Mouse (Mus musculus) hindbrain, embryonic 14.5 days (tissue): ENCODE measurements around the gene Jade3. TPM values are rescaled to one million over a fixed set of nuclear protein-coding genes. Genes with fewer than 3 reads are reported as not detected.

Experiments
- ATAC-seq: fragments of 200-750 bp; cut with Nextera tagmentation; 2 replicates; pipeline ENCODE4 v1.8.0; 2017; ENCODE audit warnings: moderate number of reproducible peaks, mild to moderate bottlenecking, moderate TSS enrichment, moderate library complexity; ENCODE audit not compliant: low FRiP score
- DNase-seq: peaks from one replicate; pipeline ENCODE4 v3.0.0-alpha.2; 2015; ENCODE audit warnings: low spot score
- H3K27ac ChIP-seq: fragments of 300-500 bp; sonication (generic); 2 replicates; pipeline ENCODE4 v1.5.1; 2014; ENCODE audit warnings: mild to moderate bottlenecking, moderate library complexity
- H3K27me3 ChIP-seq: fragments of 300-500 bp; sonication (generic); 2 replicates; pipeline ENCODE4 v1.6.1; 2014; ENCODE audit warnings: mild to moderate bottlenecking, low read length, mixed read lengths; ENCODE audit not compliant: control insufficient read depth, insufficient read depth
- H3K36me3 ChIP-seq: fragments of 300-500 bp; sonication (generic); replicated peaks from 2 replicates; pipeline ENCODE4 v1.6.1; 2014; ENCODE audit not compliant: control insufficient read depth, insufficient read depth
- H3K4me1 ChIP-seq: fragments of 300-500 bp; sonication (generic); replicated peaks from 2 replicates; pipeline ENCODE4 v1.6.1; 2014; ENCODE audit warnings: antibody characterized with exemption, low read length, mixed read lengths; ENCODE audit not compliant: control insufficient read depth, insufficient read depth
- H3K4me2 ChIP-seq: fragments of 300-500 bp; sonication (generic); replicated peaks from 2 replicates; pipeline ENCODE4 v1.6.1; 2014; ENCODE audit warnings: mild to moderate bottlenecking, moderate library complexity
- H3K4me3 ChIP-seq: fragments of 300-500 bp; sonication (generic); replicated peaks from 2 replicates; pipeline ENCODE4 v1.5.1; 2014; ENCODE audit warnings: mild to moderate bottlenecking, low read length
- H3K9ac ChIP-seq: fragments of 300-500 bp; sonication (generic); 2 replicates; pipeline ENCODE4 v1.6.1; 2014
- H3K9me3 ChIP-seq: fragments of 300-500 bp; sonication (generic); 2 replicates; pipeline ENCODE4 v1.6.1; 2016; ENCODE audit warnings: low read length; ENCODE audit not compliant: control insufficient read depth
- WGBS: fragments of 180-500 bp; shearing (Covaris S2); extraction: QIAGEN DNeasy Blood & Tissue Kit; methylation state at CpG from one replicate; pipeline ENCODE4 v1.1.7; 2014; 5-methylcytosine and 5-hydroxymethylcytosine counted together
- polyA plus RNA-seq: library from polyadenylated mRNA; unstranded; fragments of >200 nt; fragmentation: Nextera tagmentation; extraction: Ambion mirVana; gene quantifications from 2 replicates; pipeline ENCODE4 v1.2.1, GENCODE M21; 2014

Gene Jade3
- polyA plus RNA-seq, 1 experiment from 2014 or later, result 4.8 TPM

- no peak for ATAC-seq
- no peaks in the 10 kb centered on the region for H3K4me1 ChIP-seq
- DNase-seq, result no peak
- no peak overlapping the region for H3K4me3 ChIP-seq
- H3K4me2 ChIP-seq, result no peak overlapping the region
- no peak overlapping the region for H3K9ac ChIP-seq
- no peaks in the 10 kb centered on the region for H3K27me3 ChIP-seq
- H3K27ac ChIP-seq, result no peak overlapping the region
- H3K36me3 ChIP-seq, result no peaks in the 10 kb centered on the region
- 83% methylated on average over 4 of the region's 4 CpGs for WGBS
- no peaks in the 10 kb centered on the region for H3K9me3 ChIP-seq
These were observed 138.5 kb downstream of the Jade3 start for GRCm38 (mm10) chrX:20563941-20564340.

Other genes starting within 250 kb of the Jade3 start
- gene Slc9a7, start 133.9 kb upstream of the Jade3 start, polyA plus RNA-seq, result 17.5 and 20.8 TPM in 2 replicates
- gene Rp2, start 61.2 kb upstream of the Jade3 start, polyA plus RNA-seq, result 16.9 and 18.6 TPM in 2 replicates
- gene Rgn, start 124.1 kb downstream of the Jade3 start, polyA plus RNA-seq, result 0.51 and 0.94 TPM in 2 replicates
- gene Rbm10, start 191.8 kb downstream of the Jade3 start, polyA plus RNA-seq, result 41.7 and 44.4 TPM in 2 replicates
- 237 and 259 TPM in 2 replicates for gene Ndufb11, start 191.9 kb downstream of the Jade3 start, polyA plus RNA-seq
- 332 and 338 TPM in 2 replicates for gene Uba1, start 232.6 kb downstream of the Jade3 start, polyA plus RNA-seq